Mouse (Mus musculus): Measurements from ENCODE around the gene Creb3l2. TPM values are rescaled to one million over a fixed set of nuclear protein-coding genes. Genes with fewer than 3 reads are reported as not detected.

The Creb3l2 gene
- total RNA-seq, 2 experiments from 2014 or later: 1.1 to 2.9 TPM

DNA sequence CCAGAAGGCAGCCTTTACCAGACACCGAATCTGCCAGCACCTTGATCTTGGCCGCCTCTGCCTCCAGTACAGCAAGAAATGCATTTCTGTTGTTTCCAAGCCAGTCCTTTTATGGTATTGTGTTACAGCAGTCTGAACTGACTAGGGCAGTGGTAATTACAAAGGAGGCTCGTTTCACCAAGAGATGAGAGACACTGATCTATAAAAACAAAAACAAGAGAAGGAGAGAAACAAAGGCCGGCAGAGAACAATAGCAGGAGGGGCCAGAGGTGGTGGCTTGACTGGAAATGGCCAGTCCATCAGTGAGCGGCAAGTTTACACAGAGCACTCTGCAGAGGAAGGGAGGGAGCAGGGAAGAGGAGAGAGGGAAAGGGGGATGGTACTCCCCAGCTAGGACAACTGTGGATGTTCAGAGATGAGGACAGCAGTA lies 105.1 kb downstream of the Creb3l2 start:
- ATAC-seq (replicated peaks; ENCODE audit: low FRiP score, poor library complexity, severe bottlenecking): no peak

- ATAC-seq (replicated peaks; ENCODE audit: low FRiP score, poor library complexity, severe bottlenecking): no peak
Measured at GRCm38 (mm10) chr6:37336381-37336780, 105.6 kb downstream of the Creb3l2 start.

- ATAC-seq (replicated peaks; ENCODE audit: low FRiP score, poor library complexity, severe bottlenecking): no peak
Measured at GRCm38 (mm10) chr6:37332846-37333245, 109.1 kb downstream of the Creb3l2 start.

DNA sequence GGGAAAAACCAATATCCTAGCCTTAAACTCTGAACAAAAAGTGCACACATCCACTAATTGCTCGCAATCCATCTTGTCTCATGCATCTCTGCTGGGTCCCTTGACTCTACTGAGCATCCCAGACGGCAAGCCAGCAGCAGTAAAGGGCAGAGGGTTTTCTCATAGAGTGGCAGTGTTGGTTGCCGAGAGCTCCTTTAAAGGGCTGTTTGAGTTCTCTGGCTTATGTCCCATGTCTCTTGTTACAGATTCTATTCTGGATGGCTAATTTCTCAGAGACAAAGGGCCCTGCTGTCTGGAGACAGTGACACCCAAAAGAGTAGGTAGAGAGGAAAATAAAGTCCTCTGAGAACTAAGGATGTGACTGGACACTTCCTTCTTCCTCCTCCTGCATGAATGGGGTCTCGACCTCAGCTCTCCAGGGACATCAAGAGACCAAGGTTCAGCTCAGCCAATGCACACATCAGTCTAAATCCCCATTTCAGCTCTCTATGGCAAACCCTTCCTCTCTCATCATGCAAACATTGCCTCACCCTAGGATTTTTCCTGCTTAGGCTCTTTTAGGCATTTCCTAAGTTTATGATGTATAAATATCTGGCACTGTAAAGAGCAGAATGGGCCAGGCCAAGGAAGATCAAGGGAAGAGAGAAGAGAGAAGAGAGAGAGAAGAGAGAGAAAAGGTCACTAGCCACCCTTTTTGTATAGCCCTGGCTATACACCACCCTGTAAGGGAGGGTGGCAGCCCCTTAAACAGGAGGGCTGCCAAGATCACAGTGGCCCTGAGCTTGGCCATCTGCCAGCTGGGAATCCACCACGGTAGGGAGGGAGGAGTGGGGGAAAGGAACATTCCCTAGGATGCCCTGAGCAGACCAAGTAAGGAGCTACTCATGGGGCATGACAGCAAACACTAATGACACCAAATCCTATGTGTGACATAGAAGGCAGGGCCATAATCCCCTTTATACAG lies 111.8 kb downstream of the Creb3l2 start:
- no peak for ATAC-seq (replicated peaks; ENCODE audit: low FRiP score, poor library complexity, severe bottlenecking)

DNA sequence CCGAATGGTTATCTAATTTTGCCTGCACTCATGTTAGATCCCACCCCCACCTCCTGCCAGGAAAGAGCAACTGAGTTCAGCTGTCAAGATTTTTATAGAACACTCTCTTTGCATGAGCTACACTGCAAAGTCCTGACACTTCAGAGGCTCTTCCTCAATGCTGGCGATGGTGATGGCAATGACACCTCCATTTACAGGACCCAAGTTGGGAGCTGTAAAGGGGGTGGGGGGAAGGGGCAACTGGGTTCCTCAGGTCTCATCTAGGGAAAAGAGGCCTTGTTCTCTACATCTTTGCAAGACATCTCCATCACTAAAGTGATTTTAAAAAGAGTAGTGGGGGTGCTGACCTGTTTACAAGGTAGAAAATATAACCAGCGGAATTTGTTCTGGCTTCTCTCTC lies 112.6 kb downstream of the Creb3l2 start:
- ATAC-seq (replicated peaks; ENCODE audit: low FRiP score, poor library complexity, severe bottlenecking): no peak

DNA sequence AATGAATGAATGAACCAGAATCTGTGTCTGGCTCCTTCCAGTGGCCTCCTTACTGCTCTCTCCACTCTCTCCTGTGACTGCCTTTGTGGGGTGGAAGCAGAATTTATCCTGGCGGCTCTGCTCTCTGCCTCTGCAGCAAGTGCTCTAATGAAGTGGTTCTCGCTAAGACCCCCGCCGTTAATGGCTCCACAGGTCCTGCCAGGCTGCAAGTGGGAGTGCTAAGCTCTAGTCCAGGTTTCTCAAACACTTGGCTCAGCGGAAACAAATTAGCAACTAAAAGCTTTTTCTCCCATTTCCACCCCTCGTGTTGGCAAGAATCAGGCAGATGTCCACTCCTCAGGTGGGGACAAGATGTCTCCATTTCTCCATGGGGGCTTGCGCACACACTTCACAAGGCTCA lies 113.3 kb downstream of the Creb3l2 start:
- no peak for ATAC-seq (replicated peaks; ENCODE audit: low FRiP score, poor library complexity, severe bottlenecking)

DNA sequence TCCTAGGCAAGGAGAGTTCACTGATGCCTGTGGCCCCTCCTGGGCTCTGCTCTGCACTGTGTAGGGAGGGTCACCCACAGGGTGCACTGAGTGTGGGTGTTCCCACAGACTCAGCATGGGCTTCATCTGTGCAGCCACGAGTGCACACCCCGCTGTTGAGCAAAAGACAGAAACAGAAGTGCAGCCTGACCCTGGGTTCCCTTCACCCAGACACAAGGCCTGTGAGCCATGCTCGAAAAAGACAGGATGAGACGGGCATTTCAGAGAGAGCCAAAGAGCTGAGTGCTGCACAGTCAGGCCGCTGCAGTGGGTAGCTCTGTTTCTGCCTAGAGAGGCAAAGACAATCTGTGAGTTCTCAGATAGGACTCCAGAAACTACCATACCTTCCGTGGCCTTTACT lies 114.4 kb downstream of the Creb3l2 start:
- no peak for ATAC-seq (replicated peaks; ENCODE audit: low FRiP score, poor library complexity, severe bottlenecking)

GRCm38 (mm10) chr6:37326603-37326955 lies 115.4 kb downstream of the Creb3l2 start:
- ATAC-seq (replicated peaks; ENCODE audit: low FRiP score, poor library complexity, severe bottlenecking): no peak

- ATAC-seq (replicated peaks; ENCODE audit: low FRiP score, poor library complexity, severe bottlenecking): no peak
Measured at GRCm38 (mm10) chr6:37325906-37326602, 115.9 kb downstream of the Creb3l2 start.

- no peak for ATAC-seq (replicated peaks; ENCODE audit: low FRiP score, poor library complexity, severe bottlenecking)
Measured at GRCm38 (mm10) chr6:37325076-37325475, 116.9 kb downstream of the Creb3l2 start.

GRCm38 (mm10) chr6:37322641-37323040 lies 119.3 kb downstream of the Creb3l2 start:
- no peak for ATAC-seq (replicated peaks; ENCODE audit: low FRiP score, poor library complexity, severe bottlenecking)

- ATAC-seq (replicated peaks; ENCODE audit: low FRiP score, poor library complexity, severe bottlenecking): no peak
Measured at GRCm38 (mm10) chr6:37322088-37322487, 119.9 kb downstream of the Creb3l2 start.

GRCm38 (mm10) chr6:37317904-37318303 lies 124.0 kb downstream of the Creb3l2 start:
- no peak for ATAC-seq (replicated peaks; ENCODE audit: low FRiP score, poor library complexity, severe bottlenecking)

- no peak for ATAC-seq (replicated peaks; ENCODE audit: low FRiP score, poor library complexity, severe bottlenecking)
Measured at GRCm38 (mm10) chr6:37315440-37315839, 126.5 kb downstream of the Creb3l2 start.

DNA sequence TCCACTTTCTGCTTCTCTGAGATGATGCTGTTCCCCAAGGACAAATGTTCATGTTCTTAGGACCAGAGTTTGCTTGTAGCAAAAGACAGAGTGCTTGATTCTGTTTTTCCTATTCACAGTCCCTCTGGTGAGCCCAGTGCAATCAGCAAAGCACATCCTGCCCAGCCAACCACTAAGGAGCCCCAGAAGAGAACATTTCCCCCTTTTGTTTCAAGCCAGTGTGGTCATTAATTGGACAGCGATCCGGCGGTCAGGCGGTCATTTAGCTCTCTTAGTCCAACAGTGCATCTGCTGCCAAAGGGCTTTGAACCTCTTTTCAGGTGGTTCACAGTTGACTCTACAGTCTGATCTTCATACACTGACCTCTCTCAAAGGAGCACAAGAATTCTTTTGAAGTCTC lies 131.3 kb downstream of the Creb3l2 start:
- no peak for ATAC-seq (replicated peaks; ENCODE audit: low FRiP score, poor library complexity, severe bottlenecking)

GRCm38 (mm10) chr6:37306616-37307015 lies 135.3 kb downstream of the Creb3l2 start:
- no peak for ATAC-seq (replicated peaks; ENCODE audit: low FRiP score, poor library complexity, severe bottlenecking)

DNA sequence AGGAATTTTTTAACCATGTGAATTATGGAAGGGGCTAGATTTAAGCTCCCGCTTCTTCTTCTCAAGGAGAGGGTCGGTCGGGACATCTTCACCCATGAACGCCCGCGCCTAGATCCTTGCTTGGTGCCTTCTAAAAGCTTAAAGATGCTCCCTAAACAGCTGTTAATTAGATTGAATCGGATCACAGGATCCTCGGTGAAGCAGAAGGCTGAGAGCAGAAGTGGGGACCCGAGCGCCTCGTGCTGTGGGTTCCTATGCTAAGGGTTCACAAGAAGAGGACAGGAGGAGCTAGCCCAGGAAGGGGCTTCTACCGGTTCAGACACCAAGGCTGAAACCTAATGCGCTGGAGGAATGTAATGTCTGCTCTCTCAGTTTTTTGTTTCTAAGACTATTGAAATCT lies 141.5 kb downstream of the Creb3l2 start:
- ATAC-seq (replicated peaks; ENCODE audit: low FRiP score, poor library complexity, severe bottlenecking): no peak

GRCm38 (mm10) chr6:37299562-37300390 lies 142.2 kb downstream of the Creb3l2 start, which contains the start of gene Dgki:
Gene Dgki, minus strand, starts transcription at chr6:37300184.
- ATAC-seq (replicated peaks; ENCODE audit: low FRiP score, poor library complexity, severe bottlenecking): no peak

DNA sequence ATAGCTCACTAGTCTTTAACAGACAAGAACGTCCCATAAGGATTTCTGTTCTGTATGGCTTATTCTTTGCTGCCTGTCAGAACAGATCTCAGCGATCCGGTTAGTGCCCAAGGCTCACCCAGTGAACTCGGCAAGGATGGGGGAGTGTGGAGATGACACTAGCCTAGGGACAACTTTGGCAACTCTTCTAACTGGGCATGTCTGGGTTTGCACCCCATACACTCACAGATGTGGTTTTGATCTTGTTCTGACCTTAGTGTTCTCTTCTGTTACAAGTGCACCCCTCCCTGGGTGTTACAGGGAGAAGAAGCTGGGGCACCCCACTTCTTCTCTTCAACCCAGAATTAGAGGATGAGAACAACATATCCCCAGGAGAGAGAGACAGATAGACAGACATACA lies 143.0 kb downstream of the Creb3l2 start:
- no peak for ATAC-seq (replicated peaks; ENCODE audit: low FRiP score, poor library complexity, severe bottlenecking)
